In genomic region chr13:24830756-24831352, GRCm38 (mm10) we compare ENCODE assay signal across 8 mouse cellular contexts. TPM values are rescaled to one million over a fixed set of nuclear protein-coding genes. Genes with fewer than 3 reads are reported as not detected.
DNase-seq lines count a peak whose midpoint lies in the region; ATAC-seq and TF ChIP-seq lines count a peak whose summit lies in the region.

No protein-coding gene starts in this region.

- intact Hi-C loops in gastrocnemius, adult 2 months (cut with DNase I) = loop anchor here (2.0 kb wide), 1 partner anchor 30 kb away; the partner anchor contains the start of gene BC005537

- peaks cover 53% of the 10 kb centered on the region for H3K4me1 ChIP-seq in E14TG2a.4 (replicated peaks; ENCODE audit: low read depth, low read length)
- H3K4me1 ChIP-seq in forebrain, embryonic 10.5 days = peaks cover 27% of the 10 kb centered on the region
- peaks cover 9% of the 10 kb centered on the region; the same call in 1 of the 2 replicates for H3K4me1 ChIP-seq in limb, embryonic 11.5 days (ENCODE audit: control insufficient read depth, insufficient read depth, low read length)

- H3K27ac ChIP-seq in gastrocnemius, adult 2 months = peak overlapping the region; percentile 95
- peak overlapping the region; percentile 97 for H3K27ac ChIP-seq in forebrain, embryonic 10.5 days
- no peak overlapping the region for H3K27ac ChIP-seq in limb, embryonic 11.5 days (replicated peaks; ENCODE audit: low read depth, low read length)

- H3K27me3 ChIP-seq in E14TG2a.4 (ENCODE audit: insufficient read depth, low read length) = no peaks in the 10 kb centered on the region
- H3K27me3 ChIP-seq in forebrain, embryonic 10.5 days (ENCODE audit: poor library complexity, severe bottlenecking) = no peaks in the 10 kb centered on the region
- no peaks in the 10 kb centered on the region for H3K27me3 ChIP-seq in limb, embryonic 11.5 days (ENCODE audit: control insufficient read depth, insufficient read depth, low read length)

- no peaks in the 10 kb centered on the region for H3K9me3 ChIP-seq in E14TG2a.4 (ENCODE audit: low read length)
- no peaks in the 10 kb centered on the region for H3K9me3 ChIP-seq in forebrain, embryonic 10.5 days
- no peaks in the 10 kb centered on the region for H3K9me3 ChIP-seq in limb, embryonic 11.5 days (ENCODE audit: control insufficient read depth, low read length)

- 5% methylated on average over 20 of the region's 20 CpGs for WGBS in forebrain, embryonic 10.5 days
- WGBS in limb, embryonic 11.5 days = 4% methylated on average over 20 of the region's 20 CpGs

- H3K9ac ChIP-seq in limb, embryonic 11.5 days (ENCODE audit: low read length) = peak overlapping the region; percentile 75

- no peak for TF ChIP-seq CTCF in gastrocnemius, adult 2 months (IDR thresholded peaks at IDR 0.05)
- no peak for TF ChIP-seq CTCF in E14TG2a.4 (conservative IDR thresholded peaks at IDR 0.05; ENCODE audit: low read length)

- peaks cover 31% of the 10 kb centered on the region for H3K36me3 ChIP-seq in E14TG2a.4 (ENCODE audit: insufficient read depth, low read length)
- peaks cover 15% of the 10 kb centered on the region for H3K36me3 ChIP-seq in forebrain, embryonic 10.5 days (replicated peaks)
- no peaks in the 10 kb centered on the region for H3K36me3 ChIP-seq in limb, embryonic 11.5 days (ENCODE audit: control insufficient read depth, insufficient read depth, low read length)

- H3K4me2 ChIP-seq in limb, embryonic 11.5 days (ENCODE audit: low read depth, severe bottlenecking) = peak overlapping the region; percentile 45

- H3K4me3 ChIP-seq in gastrocnemius, adult 2 months = peak overlapping the region; percentile 77
- peak overlapping the region; percentile 97 for H3K4me3 ChIP-seq in E14TG2a.4 (replicated peaks; ENCODE audit: low read length)
- peak overlapping the region; percentile 97 for H3K4me3 ChIP-seq in forebrain, embryonic 10.5 days
- peak overlapping the region; percentile 94 for H3K4me3 ChIP-seq in limb, embryonic 11.5 days (ENCODE audit: low read depth, low read length)

- no peak for ATAC-seq in limb, embryonic 11.5 days (ENCODE audit: insufficient number of reproducible peaks, low FRiP score, low TSS enrichment, low read depth)

- no peak for DNase-seq in gastrocnemius, adult 2 months
- DNase-seq in gastrocnemius, adult 18-20 months (ENCODE audit: low spot score) = no peak
- peak; percentile 19 for DNase-seq in forebrain, embryonic 10.5 days (ENCODE audit: extremely low spot score, low spot score)
- no peak for DNase-seq in limb, embryonic 11.5 days (ENCODE audit: low spot score)
- DNase-seq in naive thymus-derived CD4-positive, alpha-beta T cell, adult 2 months (ENCODE audit: low read depth) = peak; percentile 65
- no peak for DNase-seq in adipocyte (ENCODE audit: low spot score)
- DNase-seq in adrenal gland, postnatal 36 days = no peak

RNA-seq across cellular contexts. Expression of gene Acot13, which starts 0.5 kb away (rescaled TPM):
- 100 to 1,000 TPM; 123 to 190 TPM for total RNA-seq in gastrocnemius, adult 2 months (2021)
- 100 to 1,000 TPM; 153 TPM for total RNA-seq in gastrocnemius, adult 18-20 months (2021)
- 61.7 TPM in 2 replicates for polyA plus RNA-seq in forebrain, embryonic 10.5 days (2016; fragmentation: Nextera tagmentation; extraction: Ambion mirVana)
- 71.1 and 71.4 TPM in 2 replicates for polyA plus RNA-seq in limb, embryonic 11.5 days (2014; fragmentation: Nextera tagmentation; extraction: Ambion mirVana)
- total RNA-seq in adrenal gland, postnatal 36 days (2021) = 10 to 100 TPM; 68.0 to 91.6 TPM

RNA-seq across cellular contexts. Expression of gene Tdp2, which starts 0.6 kb away (rescaled TPM):
- 1 to 10 TPM; 8.9 to 9.0 TPM for total RNA-seq in gastrocnemius, adult 2 months (2021)
- 1 to 10 TPM; 7.7 to 8.2 TPM for total RNA-seq in gastrocnemius, adult 18-20 months (2021)
- polyA plus RNA-seq in forebrain, embryonic 10.5 days (2016; fragmentation: Nextera tagmentation; extraction: Ambion mirVana) = 80.2 and 82.4 TPM in 2 replicates
- 73.7 and 79.4 TPM in 2 replicates for polyA plus RNA-seq in limb, embryonic 11.5 days (2014; fragmentation: Nextera tagmentation; extraction: Ambion mirVana)
- 10 to 100 TPM; 22.6 to 23.5 TPM for total RNA-seq in adrenal gland, postnatal 36 days (2021)

RNA-seq across cellular contexts. Expression of gene D130043K22Rik, which starts 14.1 kb away (rescaled TPM):
- total RNA-seq in gastrocnemius, adult 2 months (2021) = not detected
- total RNA-seq in gastrocnemius, adult 18-20 months (2021) = not detected
- polyA plus RNA-seq in forebrain, embryonic 10.5 days (2016; fragmentation: Nextera tagmentation; extraction: Ambion mirVana) = 0.17 and 0.43 TPM in 2 replicates
- 0.09 and 0.11 TPM in 2 replicates for polyA plus RNA-seq in limb, embryonic 11.5 days (2014; fragmentation: Nextera tagmentation; extraction: Ambion mirVana)
- total RNA-seq in adrenal gland, postnatal 36 days (2021) = under 1 TPM; 0.46 to 0.70 TPM

RNA-seq across cellular contexts. Expression of gene BC005537, which starts 29.4 kb away (rescaled TPM):
- 10 to 100 TPM; 47.1 to 52.2 TPM for total RNA-seq in gastrocnemius, adult 2 months (2021)
- 10 to 100 TPM; 46.5 to 55.2 TPM for total RNA-seq in gastrocnemius, adult 18-20 months (2021)
- 11.4 TPM in 2 replicates for polyA plus RNA-seq in forebrain, embryonic 10.5 days (2016; fragmentation: Nextera tagmentation; extraction: Ambion mirVana)
- polyA plus RNA-seq in limb, embryonic 11.5 days (2014; fragmentation: Nextera tagmentation; extraction: Ambion mirVana) = 18.4 and 20.4 TPM in 2 replicates
- total RNA-seq in adrenal gland, postnatal 36 days (2021) = 100 to 1,000 TPM; 226 to 236 TPM

Comparison
In these comparisons a context has a peak if more than half of its experiments do, and no peak if none do; other contexts are left out.
1. DNase-seq: peak in forebrain, embryonic 10.5 days (single experiment) and naive thymus-derived CD4-positive, alpha-beta T cell, adult 2 months (single experiment); none in gastrocnemius, adult 2 months (single experiment), gastrocnemius, adult 18-20 months (single experiment), limb, embryonic 11.5 days (single experiment), adipocyte (single experiment) and adrenal gland, postnatal 36 days (0 of 2).
2. Peak in every context shown above with its lines, with median percentiles within 50 percentile points of each other: H3K4me3 ChIP-seq.